Mouse (Mus musculus): ENCODE measurements around the gene Olfr62.

Olfr62 gene

GRCm38 (mm10) chr4:118658652-118659051 is at the start of gene Olfr62:
Gene Olfr62, plus strand, starts transcription at chr4:118658952.
- no peak for DNase-seq (ENCODE audit: low read depth, low spot score)

- no peak for DNase-seq (ENCODE audit: low read depth, low spot score)
Observed at GRCm38 (mm10) chr4:118609836-118610235, 48.9 kb upstream of the Olfr62 start.

GRCm38 (mm10) chr4:118612619-118613018 is 46.1 kb upstream of the Olfr62 start:
- peak; percentile 59 for DNase-seq (ENCODE audit: low read depth, low spot score)

GRCm38 (mm10) chr4:118615412-118615811 is 43.3 kb upstream of the Olfr62 start:
- DNase-seq (ENCODE audit: low read depth, low spot score): no peak

GRCm38 (mm10) chr4:118620279-118620966 is 38.3 kb upstream of the Olfr62 start, which contains the start of the genes Cfap57 and Ebna1bp2:
Gene Cfap57, minus strand, starts transcription at chr4:118620777.
Gene Ebna1bp2, plus strand, starts transcription at chr4:118620799.
- peak; percentile 95 for DNase-seq (ENCODE audit: low read depth, low spot score)

GRCm38 (mm10) chr4:118620967-118621320 is 37.8 kb upstream of the Olfr62 start:
- DNase-seq (ENCODE audit: low read depth, low spot score): no peak

- DNase-seq (ENCODE audit: low read depth, low spot score): no peak
Observed at GRCm38 (mm10) chr4:118621781-118622180, 37.0 kb upstream of the Olfr62 start.

GRCm38 (mm10) chr4:118630261-118630660 is 28.5 kb upstream of the Olfr62 start:
- DNase-seq (ENCODE audit: low read depth, low spot score): no peak

- DNase-seq (ENCODE audit: low read depth, low spot score): no peak
Observed at GRCm38 (mm10) chr4:118642346-118643190, 16.2 kb upstream of the Olfr62 start.

GRCm38 (mm10) chr4:118645234-118645633 is 13.5 kb upstream of the Olfr62 start:
- peak; percentile 77 for DNase-seq (ENCODE audit: low read depth, low spot score)

- no peak for DNase-seq (ENCODE audit: low read depth, low spot score)
Observed at GRCm38 (mm10) chr4:118687086-118687485, 28.3 kb downstream of the Olfr62 start.

- DNase-seq (ENCODE audit: low read depth, low spot score): peak; percentile 21
Observed at GRCm38 (mm10) chr4:118692412-118692973, 33.7 kb downstream of the Olfr62 start, which contains the start of gene Olfr1342. Gene Olfr1342, minus strand, starts transcription at chr4:118692756.

GRCm38 (mm10) chr4:118693812-118694211 is 35.1 kb downstream of the Olfr62 start:
- no peak for DNase-seq (ENCODE audit: low read depth, low spot score)

GRCm38 (mm10) chr4:118703223-118703622 is 44.5 kb downstream of the Olfr62 start, which contains the start of gene Olfr1341:
Gene Olfr1341, plus strand, starts transcription at chr4:118703523.
- no peak for DNase-seq (ENCODE audit: low read depth, low spot score)

GRCm38 (mm10) chr4:118708086-118708485 is 49.3 kb downstream of the Olfr62 start:
- no peak for DNase-seq (ENCODE audit: low read depth, low spot score)

- DNase-seq (ENCODE audit: low read depth, low spot score): no peak
Observed at GRCm38 (mm10) chr4:118711656-118712055, 52.9 kb downstream of the Olfr62 start.
